Mouse (Mus musculus) embryonic facial prominence, embryonic 14.5 days (tissue): Measurements from ENCODE around the gene Zkscan1. TPM values are rescaled to one million over a fixed set of nuclear protein-coding genes. Genes with fewer than 3 reads are reported as not detected.

Experiments
- ATAC-seq: fragments of 200-750 bp; cut with Nextera tagmentation; 2 replicates; pipeline ENCODE4 v1.8.0; 2017; ENCODE audit warnings: low read depth, moderate number of reproducible peaks, moderate TSS enrichment
- DNase-seq: peaks from one replicate; pipeline ENCODE4 v3.0.0-alpha.2; 2015; ENCODE audit warnings: low spot score
- H3K27ac ChIP-seq: fragments of 300-500 bp; sonication (generic); replicated peaks from 2 replicates; pipeline ENCODE4 v1.5.1; 2014; ENCODE audit warnings: low read depth, mild to moderate bottlenecking, low read length, moderate library complexity
- H3K27me3 ChIP-seq: fragments of 300-500 bp; sonication (generic); replicated peaks from 2 replicates; pipeline ENCODE4 v1.6.1; 2014; ENCODE audit warnings: low read length; ENCODE audit not compliant: control insufficient read depth, insufficient read depth
- H3K36me3 ChIP-seq: fragments of 300-500 bp; sonication (generic); 2 replicates; pipeline ENCODE4 v1.6.1; 2014; ENCODE audit warnings: low read length, mixed read lengths; ENCODE audit not compliant: control insufficient read depth, insufficient read depth
- H3K4me1 ChIP-seq: fragments of 300-500 bp; sonication (generic); 2 replicates; pipeline ENCODE4 v1.6.1; 2014; ENCODE audit warnings: antibody characterized with exemption, low read length; ENCODE audit not compliant: control insufficient read depth, insufficient read depth
- H3K4me2 ChIP-seq: fragments of 300-500 bp; sonication (generic); 2 replicates; pipeline ENCODE4 v1.6.1; 2014; ENCODE audit warnings: low read depth, mild to moderate bottlenecking, low read length, moderate library complexity, mixed read lengths
- H3K4me3 ChIP-seq: fragments of 300-500 bp; sonication (generic); 2 replicates; pipeline ENCODE4 v1.5.1; 2014; ENCODE audit warnings: low read depth, mild to moderate bottlenecking, low read length
- H3K9ac ChIP-seq: fragments of 300-500 bp; sonication (generic); 2 replicates; pipeline ENCODE4 v1.6.1; 2014; ENCODE audit warnings: low read depth, mild to moderate bottlenecking, low read length, moderate library complexity, mixed read lengths
- H3K9me3 ChIP-seq: fragments of 300-500 bp; sonication (generic); 2 replicates; pipeline ENCODE4 v1.6.1; 2016; ENCODE audit warnings: low read length; ENCODE audit not compliant: control insufficient read depth
- WGBS: fragments of 180-500 bp; shearing (Covaris S2); extraction: QIAGEN DNeasy Blood & Tissue Kit; methylation state at CpG from one replicate; pipeline ENCODE4 v1.1.7; 2014; 5-methylcytosine and 5-hydroxymethylcytosine counted together
- polyA plus RNA-seq: library from polyadenylated mRNA; unstranded; fragments of >200 nt; fragmentation: Nextera tagmentation; extraction: Ambion mirVana; gene quantifications from 2 replicates; pipeline ENCODE4 v1.2.1, GENCODE M21; 2014

Gene Zkscan1
- polyA plus RNA-seq, 1 experiment from 2014 or later: 23.5 TPM

GRCm38 (mm10) chr5:138137257-138137656, 52.4 kb downstream of the Zkscan1 start:
- no peak overlapping the region for H3K9ac ChIP-seq
- H3K4me3 ChIP-seq: no peak overlapping the region
- H3K36me3 ChIP-seq: peaks cover 44% of the 10 kb centered on the region
- no peaks in the 10 kb centered on the region for H3K4me1 ChIP-seq
- H3K27me3 ChIP-seq: no peaks in the 10 kb centered on the region
- 81% methylated on average over 4 of the region's 4 CpGs for WGBS
- ATAC-seq: no peak
- H3K27ac ChIP-seq: no peak overlapping the region
- DNase-seq: no peak
- H3K4me2 ChIP-seq: no peak overlapping the region
- no peaks in the 10 kb centered on the region for H3K9me3 ChIP-seq

- no peaks in the 10 kb centered on the region for H3K9me3 ChIP-seq
- no peak overlapping the region for H3K27ac ChIP-seq
- no peaks in the 10 kb centered on the region for H3K27me3 ChIP-seq
- H3K9ac ChIP-seq: no peak overlapping the region
- no peak overlapping the region for H3K4me2 ChIP-seq
- ATAC-seq (peak; percentile 50), DNase-seq (peak; percentile 70)
- no peak overlapping the region for H3K4me3 ChIP-seq
- no peaks in the 10 kb centered on the region for H3K4me1 ChIP-seq
- 61% methylated on average over 8 of the region's 8 CpGs for WGBS
- peaks cover 36% of the 10 kb centered on the region for H3K36me3 ChIP-seq
Observed at GRCm38 (mm10) chr5:138137935-138138549, 53.2 kb downstream of the Zkscan1 start.

DNA sequence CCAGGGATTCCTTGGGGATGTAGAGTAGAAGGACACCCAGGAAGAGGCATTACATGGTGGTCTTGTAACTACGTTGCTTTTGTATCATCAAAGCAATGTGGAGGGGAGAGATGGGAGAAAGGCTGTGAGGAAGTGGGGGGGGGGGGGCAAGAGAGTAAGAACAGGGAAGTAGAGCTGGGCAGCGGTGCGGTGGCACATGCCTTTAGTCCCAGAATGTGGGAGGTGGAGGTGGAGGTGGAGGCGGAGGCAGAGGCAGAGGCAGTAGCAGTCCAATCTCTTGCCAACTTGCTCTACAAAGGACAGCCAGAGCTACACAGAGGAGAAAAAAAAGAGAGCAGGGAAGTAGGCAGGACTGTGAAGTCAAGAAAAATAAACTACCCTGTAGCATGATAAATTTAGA, 53.7 kb downstream of the Zkscan1 start:
- H3K9ac ChIP-seq: no peak overlapping the region
- ATAC-seq: no peak
- H3K4me2 ChIP-seq: no peak overlapping the region
- no peaks in the 10 kb centered on the region for H3K27me3 ChIP-seq
- no peak overlapping the region for H3K27ac ChIP-seq
- no peaks in the 10 kb centered on the region for H3K9me3 ChIP-seq
- DNase-seq: no peak
- H3K4me1 ChIP-seq: no peaks in the 10 kb centered on the region
- 77% methylated on average over 4 of the region's 4 CpGs for WGBS
- no peak overlapping the region for H3K4me3 ChIP-seq
- peaks cover 36% of the 10 kb centered on the region for H3K36me3 ChIP-seq

DNA sequence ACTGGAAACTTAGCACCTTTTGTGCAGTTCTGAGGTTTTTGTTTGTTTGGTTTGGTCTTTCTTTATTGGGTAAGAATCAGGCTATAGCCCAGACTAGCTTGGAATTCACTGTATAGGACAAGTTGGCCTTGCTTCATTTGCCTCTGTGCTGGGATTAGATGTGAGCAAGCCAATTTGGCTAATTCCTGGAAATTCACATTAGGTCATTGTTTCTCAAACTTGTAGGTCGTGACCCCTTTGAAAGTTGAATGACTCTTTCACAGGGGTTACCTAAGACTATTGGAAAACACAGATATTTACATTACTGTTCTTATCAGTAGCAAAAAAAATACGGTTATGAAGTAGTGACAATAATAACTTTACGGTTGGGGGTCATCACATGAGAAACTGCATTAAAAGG, 69.5 kb downstream of the Zkscan1 start:
- Histone ChIP-seq H3K4me3 (peak overlapping the region; percentile 85), H3K27ac (no peak overlapping the region), H3K36me3 (peaks cover 27% of the 10 kb centered on the region), H3K9me3 (no peaks in the 10 kb centered on the region), H3K4me2 (peak overlapping the region; percentile 85), H3K27me3 (no peaks in the 10 kb centered on the region), H3K4me1 (peaks cover 7% of the 10 kb centered on the region; the same call in 1 of the 2 replicates), H3K9ac (peak overlapping the region; percentile 93)
- DNase-seq: no peak
- 81% methylated on average over 3 of the region's 3 CpGs for WGBS
- ATAC-seq: no peak

DNA sequence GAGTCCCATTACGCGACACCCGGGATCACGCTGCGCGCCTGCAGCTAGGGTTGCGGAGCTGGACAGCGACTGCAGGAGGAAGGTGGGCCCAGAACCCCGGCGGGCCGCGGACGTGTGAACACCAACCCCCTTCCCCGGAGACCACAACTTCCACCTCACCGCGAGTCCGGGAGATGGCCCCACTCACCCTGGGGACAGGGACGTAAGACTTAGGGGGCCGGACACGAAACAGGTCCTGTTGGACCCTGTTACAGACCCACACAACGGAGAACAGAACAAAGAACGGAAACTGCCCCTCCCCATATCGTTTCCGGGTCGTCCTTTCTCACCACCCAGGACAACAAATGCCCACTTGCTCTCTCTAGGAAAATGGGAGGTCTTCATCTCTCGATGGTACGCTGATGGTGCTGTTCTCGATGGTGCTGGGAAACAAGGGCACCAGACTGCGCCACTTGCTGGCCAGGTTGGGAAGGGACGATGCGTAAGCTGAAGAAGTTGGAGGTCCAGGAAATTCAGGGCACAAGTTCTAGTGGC, 70.6 kb downstream of the Zkscan1 start, which contains the start of gene Zfp113:
Gene Zfp113 (minus strand): TSS at position 302 of the 534 bp plus-strand sequence.
- 0% methylated on average over 31 of the region's 31 CpGs for WGBS
- Histone ChIP-seq H3K27me3 (no peaks in the 10 kb centered on the region), H3K9ac (peak within 1 kb of the TSS; percentile 93), H3K27ac (peak within 1 kb of the TSS; percentile 94), H3K4me1 (peaks cover 9% of the 10 kb centered on the region; the same call in 1 of the 2 replicates), H3K9me3 (no peaks in the 10 kb centered on the region), H3K4me3 (peak within 1 kb of the TSS; percentile 85), H3K36me3 (peaks cover 23% of the 10 kb centered on the region), H3K4me2 (peak within 1 kb of the TSS; percentile 85)
- ATAC-seq: peak; percentile 98
- peak; percentile 97 for DNase-seq

Other genes starting within 250 kb of the Zkscan1 start
- gene Pilra, start 248.8 kb upstream of the Zkscan1 start, polyA plus RNA-seq: 0.71 and 0.78 TPM in 2 replicates
- 0.39 and 0.56 TPM in 2 replicates for gene Pilrb1, start 227.0 kb upstream of the Zkscan1 start, polyA plus RNA-seq
- 0.46 and 0.52 TPM in 2 replicates for gene Pilrb2, start 213.3 kb upstream of the Zkscan1 start, polyA plus RNA-seq
- 0.07 TPM in 1 of 2 replicates, not detected in the other for gene Cyp3a13, start 163.5 kb upstream of the Zkscan1 start, polyA plus RNA-seq
- 0.45 and 0.88 TPM in 2 replicates for gene Gjc3, start 122.0 kb upstream of the Zkscan1 start, polyA plus RNA-seq
- 0.14 TPM in 1 of 2 replicates, not detected in the other for gene Azgp1, start 103.6 kb upstream of the Zkscan1 start, polyA plus RNA-seq
- gene Smok3a, start 63.8 kb upstream of the Zkscan1 start, polyA plus RNA-seq: not detected in 2 replicates
- gene Smok3b, start 63.7 kb upstream of the Zkscan1 start, polyA plus RNA-seq: not detected in 2 replicates
- not detected in 2 replicates for gene Smok3c, start 31.9 kb upstream of the Zkscan1 start, polyA plus RNA-seq
- 52.8 and 63.5 TPM in 2 replicates for gene Zscan21, start 31.8 kb downstream of the Zkscan1 start, polyA plus RNA-seq
- gene Zfp113, start 70.7 kb downstream of the Zkscan1 start, polyA plus RNA-seq: 11.6 and 13.4 TPM in 2 replicates
- gene Cops6, start 76.0 kb downstream of the Zkscan1 start, polyA plus RNA-seq: 233 and 264 TPM in 2 replicates
- 17.5 and 18.9 TPM in 2 replicates for gene Ap4m1, start 86.9 kb downstream of the Zkscan1 start, polyA plus RNA-seq
- 120 and 138 TPM in 2 replicates for gene Mcm7, start 87.3 kb downstream of the Zkscan1 start, polyA plus RNA-seq
- gene Taf6, start 102.4 kb downstream of the Zkscan1 start, polyA plus RNA-seq: 70.4 and 75.8 TPM in 2 replicates
- gene Cnpy4, start 102.4 kb downstream of the Zkscan1 start, polyA plus RNA-seq: 54.0 and 57.4 TPM in 2 replicates
- gene Mblac1, start 109.2 kb downstream of the Zkscan1 start, polyA plus RNA-seq: 7.4 and 7.5 TPM in 2 replicates
- gene Nxpe5, start 140.8 kb downstream of the Zkscan1 start, polyA plus RNA-seq: not detected in 2 replicates
- gene Lamtor4, start 170.4 kb downstream of the Zkscan1 start, polyA plus RNA-seq: 71.7 and 73.2 TPM in 2 replicates
- gene BC037034, start 178.9 kb downstream of the Zkscan1 start, polyA plus RNA-seq: 5.6 and 5.8 TPM in 2 replicates
- gene Gal3st4, start 187.8 kb downstream of the Zkscan1 start, polyA plus RNA-seq: 2.5 and 3.5 TPM in 2 replicates
- gene Gm43720, start 194.9 kb downstream of the Zkscan1 start, polyA plus RNA-seq: 0.09 and 0.10 TPM in 2 replicates
- 3.9 and 4.5 TPM in 2 replicates for gene Gpc2, start 194.9 kb downstream of the Zkscan1 start, polyA plus RNA-seq
- gene Stag3, start 195.2 kb downstream of the Zkscan1 start, polyA plus RNA-seq: 4.1 and 6.2 TPM in 2 replicates